Mouse (Mus musculus): Measurements from ENCODE around the gene Myt1l. TPM values are rescaled to one million over a fixed set of nuclear protein-coding genes. Genes with fewer than 3 reads are reported as not detected.

Myt1l gene
- polyA plus RNA-seq, 1 experiment from 2014 or later = 254 TPM

DNA sequence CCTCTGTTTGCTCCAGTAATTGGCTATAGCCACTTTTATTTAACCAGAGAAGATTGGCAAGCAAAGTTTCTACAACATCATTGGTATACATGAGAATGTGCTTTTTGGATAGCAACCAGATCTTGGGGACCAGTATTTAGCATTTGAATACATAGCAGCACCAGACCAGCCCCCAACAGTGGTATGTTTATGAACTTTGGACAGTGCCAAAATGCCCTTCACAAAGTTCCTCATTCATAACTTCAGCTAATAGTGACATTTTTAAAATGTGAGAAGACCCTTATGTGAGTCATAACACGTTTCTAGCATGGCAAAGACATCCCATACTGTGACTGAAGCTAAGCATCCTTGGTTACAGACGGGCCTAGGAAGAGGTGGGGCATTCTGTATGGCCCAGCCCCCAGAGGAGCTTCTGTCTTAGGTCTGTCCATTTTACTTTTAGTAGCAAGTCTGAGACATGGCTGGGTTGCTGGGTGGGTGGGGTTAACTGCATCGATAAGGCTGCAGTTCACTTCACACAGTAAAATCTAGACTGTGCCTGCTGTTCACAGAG lies 369.4 kb downstream of the Myt1l start:
- Histone ChIP-seq H3K4me3 (no peak overlapping the region), H3K36me3 (peaks cover 47% of the 10 kb centered on the region), H3K4me1 (no peaks in the 10 kb centered on the region), H3K4me2 (replicated peaks) (no peak overlapping the region), H3K27me3 (no peaks in the 10 kb centered on the region), H3K9me3 (no peaks in the 10 kb centered on the region), H3K9ac (replicated peaks) (no peak overlapping the region), H3K27ac (replicated peaks) (no peak overlapping the region)
- 82% methylated on average over 3 of the region's 3 CpGs for WGBS
- ATAC-seq (replicated peaks) = no peak

GRCm38 (mm10) chr12:29904101-29904874 lies 376.1 kb downstream of the Myt1l start:
- Histone ChIP-seq H3K27ac (replicated peaks) (no peak overlapping the region), H3K4me1 (no peaks in the 10 kb centered on the region; the same call in 1 of the 2 replicates), H3K9ac (replicated peaks) (no peak overlapping the region), H3K4me2 (replicated peaks) (no peak overlapping the region), H3K27me3 (no peaks in the 10 kb centered on the region), H3K36me3 (peaks cover 5% of the 10 kb centered on the region), H3K4me3 (no peak overlapping the region), H3K9me3 (no peaks in the 10 kb centered on the region)
- 80% methylated on average over 4 of the region's 4 CpGs for WGBS
- no peak for ATAC-seq (replicated peaks)

DNA sequence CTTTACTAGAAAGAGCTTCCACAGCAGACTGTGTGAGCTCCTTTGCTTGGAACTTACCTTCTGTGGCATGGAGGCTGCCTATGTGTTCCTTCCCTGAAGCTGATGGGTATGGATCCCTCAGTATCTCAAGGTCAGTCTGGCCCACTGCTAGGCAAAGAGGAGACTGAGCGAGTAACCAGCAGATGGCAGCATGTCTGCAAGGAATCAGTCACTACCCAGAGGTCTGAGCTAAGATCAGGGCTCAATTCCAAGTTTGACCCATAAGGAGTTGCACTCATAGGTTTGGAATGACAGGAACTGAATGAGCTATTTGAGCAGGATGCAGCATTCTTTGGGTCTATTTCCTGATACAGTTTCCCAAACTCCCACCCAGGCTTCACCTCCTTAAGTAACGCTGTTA lies 378.9 kb downstream of the Myt1l start:
- no peak overlapping the region for H3K27ac ChIP-seq (replicated peaks)
- H3K9me3 ChIP-seq = no peaks in the 10 kb centered on the region
- H3K27me3 ChIP-seq = no peaks in the 10 kb centered on the region
- no peak overlapping the region for H3K4me2 ChIP-seq (replicated peaks)
- 38% methylated on average over 2 of the region's 2 CpGs for WGBS
- 0 out of 2 replicates have a peak, but pooled peaks have one; percentile 47 for ATAC-seq (replicated peaks)
- H3K36me3 ChIP-seq = peaks cover 17% of the 10 kb centered on the region
- no peak overlapping the region for H3K9ac ChIP-seq (replicated peaks)
- no peak overlapping the region for H3K4me3 ChIP-seq
- no peaks in the 10 kb centered on the region; the same call in 1 of the 2 replicates for H3K4me1 ChIP-seq

DNA sequence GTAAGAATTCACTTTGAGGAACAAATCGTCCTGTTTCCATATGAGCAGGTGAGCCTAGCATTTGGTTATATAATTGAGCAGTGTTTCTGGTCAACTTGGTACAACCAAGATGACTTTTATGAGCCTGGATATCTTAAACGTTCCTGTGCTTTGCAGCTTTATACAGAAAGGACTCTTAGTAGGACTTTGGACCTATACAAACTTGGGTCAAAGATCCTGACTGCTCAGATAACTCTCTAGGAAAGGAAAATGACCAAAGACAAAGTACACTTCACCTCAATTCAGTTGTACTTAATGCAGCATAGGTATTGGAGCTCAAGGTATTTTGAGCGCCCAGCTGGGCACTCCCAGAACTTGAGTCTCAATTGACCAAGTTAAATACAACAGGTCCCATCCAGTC lies 388.0 kb downstream of the Myt1l start:
- no peaks in the 10 kb centered on the region for H3K4me1 ChIP-seq
- H3K27me3 ChIP-seq = no peaks in the 10 kb centered on the region
- H3K9me3 ChIP-seq = no peaks in the 10 kb centered on the region
- H3K4me2 ChIP-seq (replicated peaks) = no peak overlapping the region
- H3K9ac ChIP-seq (replicated peaks) = no peak overlapping the region
- no peak for ATAC-seq (replicated peaks)
- peaks cover 81% of the 10 kb centered on the region for H3K36me3 ChIP-seq
- 88% methylated on average over 3 of the region's 3 CpGs for WGBS
- no peak overlapping the region for H3K27ac ChIP-seq (replicated peaks)
- H3K4me3 ChIP-seq = no peak overlapping the region

DNA sequence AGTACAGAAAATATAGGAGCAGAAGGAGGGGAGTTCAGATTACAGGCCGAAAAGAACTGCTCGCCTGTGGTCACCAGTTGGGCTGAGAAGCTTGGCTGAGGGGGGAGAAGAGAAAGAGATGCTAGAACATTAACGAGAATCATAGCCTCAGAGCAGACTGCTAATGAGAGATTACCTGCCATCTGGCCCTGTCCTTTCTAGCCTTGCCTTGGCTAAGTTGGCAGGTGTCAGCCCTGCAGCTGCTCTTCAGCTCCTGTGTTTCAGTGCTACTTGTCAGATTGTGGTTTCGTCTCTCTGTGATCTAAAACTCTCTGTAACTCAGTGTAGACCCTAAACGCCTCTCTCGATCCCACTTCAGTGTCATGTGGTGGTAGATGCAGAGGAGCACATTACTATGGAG lies 388.6 kb downstream of the Myt1l start:
- Histone ChIP-seq H3K27me3 (no peaks in the 10 kb centered on the region), H3K9me3 (no peaks in the 10 kb centered on the region), H3K4me3 (no peak overlapping the region), H3K4me2 (replicated peaks) (no peak overlapping the region), H3K9ac (replicated peaks) (no peak overlapping the region), H3K27ac (replicated peaks) (no peak overlapping the region), H3K4me1 (no peaks in the 10 kb centered on the region), H3K36me3 (peaks cover 74% of the 10 kb centered on the region)
- no peak for ATAC-seq (replicated peaks)
- 69% methylated on average over 6 of the region's 6 CpGs for WGBS

- no peak for ATAC-seq (replicated peaks)
- Histone ChIP-seq H3K27me3 (no peaks in the 10 kb centered on the region), H3K4me2 (replicated peaks) (no peak overlapping the region), H3K4me3 (no peak overlapping the region), H3K27ac (replicated peaks) (no peak overlapping the region), H3K9ac (replicated peaks) (no peak overlapping the region), H3K9me3 (no peaks in the 10 kb centered on the region), H3K36me3 (peaks cover 53% of the 10 kb centered on the region), H3K4me1 (no peaks in the 10 kb centered on the region)
- WGBS = 75% methylated on average over 7 of the region's 7 CpGs
These were observed 392.1 kb downstream of the Myt1l start for GRCm38 (mm10) chr12:29920298-29920697.

DNA sequence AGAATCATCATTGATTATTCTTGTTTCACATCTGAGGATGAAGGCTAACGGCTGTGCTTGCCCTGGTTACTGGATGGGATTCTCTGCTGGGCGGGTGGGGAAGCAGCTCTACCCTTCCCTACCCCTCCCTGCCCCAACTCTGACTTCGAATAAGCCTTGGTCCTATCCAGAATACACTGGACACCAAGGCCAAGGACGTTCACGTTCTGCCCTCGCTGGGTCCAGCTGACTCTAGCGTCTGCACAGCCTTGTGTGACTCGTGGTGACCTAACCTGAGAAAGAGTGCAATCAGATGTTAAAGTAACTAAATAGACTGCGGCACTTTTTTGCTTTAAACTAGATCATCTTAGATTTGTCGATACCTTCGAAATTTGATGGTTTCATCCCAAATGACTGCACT lies 393.3 kb downstream of the Myt1l start:
- WGBS = 84% methylated on average over 11 of the region's 11 CpGs

GRCm38 (mm10) chr12:29926896-29927295 lies 398.7 kb downstream of the Myt1l start:
- Histone ChIP-seq H3K27ac (replicated peaks) (peak overlapping the region; percentile 55), H3K27me3 (no peaks in the 10 kb centered on the region), H3K9me3 (no peaks in the 10 kb centered on the region), H3K4me2 (replicated peaks) (no peak overlapping the region), H3K36me3 (peaks cover 5% of the 10 kb centered on the region), H3K4me1 (no peaks in the 10 kb centered on the region), H3K9ac (replicated peaks) (no peak overlapping the region), H3K4me3 (no peak overlapping the region)
- peak; percentile 67; the same call in 1 of the 2 replicates for ATAC-seq (replicated peaks)
- 45% methylated on average over 3 of the region's 3 CpGs for WGBS

More for the DNA sequence above, 393.3 kb downstream of the Myt1l start:
- H3K9ac ChIP-seq (replicated peaks) = no peak overlapping the region
- no peaks in the 10 kb centered on the region for H3K9me3 ChIP-seq
- H3K4me1 ChIP-seq = no peaks in the 10 kb centered on the region
- H3K4me3 ChIP-seq = no peak overlapping the region
- H3K27me3 ChIP-seq = no peaks in the 10 kb centered on the region
- no peak overlapping the region for H3K4me2 ChIP-seq (replicated peaks)
- no peak overlapping the region for H3K27ac ChIP-seq (replicated peaks)
- H3K36me3 ChIP-seq = peaks cover 42% of the 10 kb centered on the region
- ATAC-seq (replicated peaks) = no peak

- no peak for ATAC-seq (replicated peaks)
- no peaks in the 10 kb centered on the region for H3K27me3 ChIP-seq
- H3K9me3 ChIP-seq = no peaks in the 10 kb centered on the region
- H3K36me3 ChIP-seq = no peaks in the 10 kb centered on the region
- 0 out of 2 replicates have a peak, but pooled peaks cover 3% of the 10 kb centered on the region for H3K4me1 ChIP-seq
- no peak overlapping the region for H3K4me3 ChIP-seq
- 82% methylated on average over 1 of the region's 1 CpGs for WGBS
- H3K9ac ChIP-seq (replicated peaks) = no peak overlapping the region
- no peak overlapping the region for H3K4me2 ChIP-seq (replicated peaks)
- no peak overlapping the region for H3K27ac ChIP-seq (replicated peaks)
These were observed 402.4 kb downstream of the Myt1l start for GRCm38 (mm10) chr12:29930591-29930990.

DNA sequence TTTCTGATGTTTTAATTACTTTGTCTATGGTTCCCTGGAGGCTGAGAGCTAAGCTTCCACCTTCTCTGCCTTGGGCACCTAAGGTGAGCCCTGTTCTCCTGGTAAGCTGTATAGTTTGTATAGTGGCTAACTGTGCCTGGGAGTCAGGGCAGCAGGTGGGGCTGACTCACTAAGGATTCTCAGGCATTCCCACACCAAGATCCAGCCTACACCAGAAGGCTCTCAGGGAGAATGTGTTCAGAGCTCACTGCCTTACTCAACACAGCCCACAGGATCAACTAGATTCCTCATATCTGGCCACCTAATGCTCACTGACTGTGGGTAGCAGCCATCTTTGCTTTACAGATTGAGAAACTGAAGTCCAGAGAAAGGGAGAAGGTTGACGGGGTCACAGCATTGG lies 404.8 kb downstream of the Myt1l start:
- Histone ChIP-seq H3K4me1 (peaks cover 9% of the 10 kb centered on the region; the same call in 1 of the 2 replicates), H3K4me3 (no peak overlapping the region), H3K9ac (replicated peaks) (no peak overlapping the region), H3K27me3 (no peaks in the 10 kb centered on the region), H3K9me3 (no peaks in the 10 kb centered on the region), H3K36me3 (no peaks in the 10 kb centered on the region), H3K27ac (replicated peaks) (no peak overlapping the region), H3K4me2 (replicated peaks) (no peak overlapping the region)
- WGBS = 85% methylated on average over 1 of the region's 1 CpGs
- no peak for ATAC-seq (replicated peaks)

DNA sequence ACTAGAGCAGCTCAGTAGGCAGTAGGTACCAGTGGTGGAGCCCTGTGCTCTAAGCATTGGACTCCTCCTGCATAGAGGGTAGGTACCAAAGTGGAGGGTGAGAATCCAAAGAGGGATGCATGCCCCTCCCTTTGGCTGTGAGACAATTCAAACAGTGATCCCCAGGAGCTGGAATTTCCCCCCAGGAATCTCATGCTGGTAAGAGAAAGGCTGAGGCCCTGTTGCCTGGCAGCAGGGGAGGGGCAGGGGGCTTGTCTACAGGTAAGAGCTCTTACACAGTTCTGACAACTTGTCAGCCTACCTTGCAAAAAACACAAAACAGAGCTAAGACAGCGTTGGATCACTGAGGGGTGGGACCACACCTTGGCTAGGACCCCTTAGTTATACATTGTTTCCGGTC lies 405.3 kb downstream of the Myt1l start:
- no peaks in the 10 kb centered on the region for H3K27me3 ChIP-seq
- ATAC-seq (replicated peaks) = no peak
- no peaks in the 10 kb centered on the region for H3K9me3 ChIP-seq
- no peak overlapping the region for H3K9ac ChIP-seq (replicated peaks)
- 62% methylated on average over 2 of the region's 2 CpGs for WGBS
- H3K4me1 ChIP-seq = peaks cover 9% of the 10 kb centered on the region; the same call in 1 of the 2 replicates
- H3K4me3 ChIP-seq = no peak overlapping the region
- no peaks in the 10 kb centered on the region for H3K36me3 ChIP-seq
- H3K27ac ChIP-seq (replicated peaks) = 0 out of 2 replicates have a peak overlapping the region, but pooled peaks have one; percentile 32
- no peak overlapping the region for H3K4me2 ChIP-seq (replicated peaks)

GRCm38 (mm10) chr12:29934120-29934581 lies 406.0 kb downstream of the Myt1l start:
- H3K4me1 ChIP-seq = peaks cover 12% of the 10 kb centered on the region
- no peak for ATAC-seq (replicated peaks)
- H3K4me3 ChIP-seq = no peak overlapping the region
- H3K27ac ChIP-seq (replicated peaks) = 0 out of 2 replicates have a peak overlapping the region, but pooled peaks have one; percentile 32
- H3K9me3 ChIP-seq = no peaks in the 10 kb centered on the region
- 60% methylated on average over 8 of the region's 8 CpGs for WGBS
- no peaks in the 10 kb centered on the region for H3K36me3 ChIP-seq
- H3K27me3 ChIP-seq = no peaks in the 10 kb centered on the region
- no peak overlapping the region for H3K4me2 ChIP-seq (replicated peaks)
- no peak overlapping the region for H3K9ac ChIP-seq (replicated peaks)

Measured in forebrain, embryonic 15.5 days (tissue).